30 mouse cellular contexts compared by ENCODE assay signal in the genomic region with DNA sequence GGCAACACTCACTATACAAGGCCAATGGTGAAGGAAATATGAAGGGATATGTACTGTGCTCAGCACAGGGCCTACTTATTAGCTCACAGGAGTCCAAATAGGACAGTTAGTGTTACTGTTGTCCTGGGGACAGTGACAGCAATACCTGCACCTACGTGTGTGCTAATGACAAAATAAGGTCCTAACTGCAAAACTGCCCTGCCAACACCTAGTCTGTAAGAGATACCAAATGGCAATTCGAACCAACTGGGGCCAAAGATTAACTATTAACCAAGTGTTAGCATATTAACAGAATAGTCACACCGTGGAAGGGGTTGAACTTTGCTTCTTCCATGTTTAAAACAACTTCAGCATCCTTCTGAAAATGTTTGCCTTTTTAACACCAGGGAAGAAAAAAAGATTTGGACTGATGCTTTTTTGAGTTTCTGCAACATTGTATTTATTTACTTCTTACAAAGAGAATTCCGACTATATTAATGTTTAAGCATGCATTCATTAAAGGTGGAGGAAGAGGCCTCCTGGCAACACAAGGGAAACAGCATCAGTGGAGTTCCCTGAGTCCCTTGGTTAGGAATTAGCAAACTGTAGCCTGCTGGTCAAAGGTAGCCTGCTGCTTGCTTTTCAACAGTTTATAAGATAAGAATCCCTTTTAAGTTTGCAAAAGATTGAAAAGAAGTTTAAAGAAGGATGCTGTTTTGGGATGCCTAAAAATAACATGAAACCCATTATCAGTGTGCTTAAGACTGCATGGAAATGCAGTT. TPM values are rescaled to one million over a fixed set of nuclear protein-coding genes. Genes with fewer than 3 reads are reported as not detected.
A peak's percentile ranks its signal among the peaks of the same experiment; 100 is the strongest.
DNase-seq lines count a peak whose midpoint lies in the region; ATAC-seq and TF ChIP-seq lines count a peak whose summit lies in the region.
"Had no signal": no experiment of that assay in that cellular context is flagged by ENCODE, and none has a peak within 500 bp of the region (broad histone marks: within the 10 kb centered on the region; RNA-seq: fewer than 3 reads in every experiment).

No protein-coding gene starts in this region.

- peaks cover 14% of the 10 kb centered on the region; the same call in 1 of the 2 replicates for H3K4me1 ChIP-seq in liver, adult 2 months (ENCODE audit: control insufficient read depth, insufficient read depth, low read length)
- peaks cover 10% of the 10 kb centered on the region; the same call in 1 of the 2 replicates for H3K4me1 ChIP-seq in liver, postnatal 0 days (ENCODE audit: insufficient read depth)
- no peaks in the 10 kb centered on the region for H3K4me1 ChIP-seq in hindbrain, postnatal 0 days (ENCODE audit: insufficient read depth, low read length)
- H3K4me1 ChIP-seq: forebrain, embryonic 10.5 days; heart, embryonic 15.5 days; hindbrain, embryonic 13.5 days had no signal

- H3K9me3 ChIP-seq in liver, postnatal 0 days (ENCODE audit: low read length) = no peaks in the 10 kb centered on the region
- H3K9me3 ChIP-seq in hindbrain, postnatal 0 days (ENCODE audit: low read length) = no peaks in the 10 kb centered on the region
- H3K9me3 ChIP-seq: forebrain, embryonic 10.5 days; heart, embryonic 15.5 days; hindbrain, embryonic 13.5 days had no signal

- no peak overlapping the region for H3K9ac ChIP-seq in liver, adult 2 months (ENCODE audit: low read depth, low read length)
- no peak overlapping the region for H3K9ac ChIP-seq in liver, postnatal 0 days (replicated peaks)
- H3K9ac ChIP-seq in hindbrain, postnatal 0 days (replicated peaks; ENCODE audit: low read length) = no peak overlapping the region
- H3K9ac ChIP-seq: forebrain, postnatal 0 days; heart, embryonic 15.5 days; hindbrain, embryonic 13.5 days had no signal

- no peak for TF ChIP-seq POLR2A in liver, adult 2 months (IDR thresholded peaks at IDR 0.05; ENCODE audit: extremely low read depth, insufficient read depth, low read length)

- no peaks in the 10 kb centered on the region; the same call in none of the 2 replicates for H3K27me3 ChIP-seq in liver, adult 2 months (ENCODE audit: control insufficient read depth, insufficient read depth, low read length)
- H3K27me3 ChIP-seq in liver, postnatal 0 days (ENCODE audit: insufficient read depth, low read length) = no peaks in the 10 kb centered on the region
- H3K27me3 ChIP-seq in hindbrain, postnatal 0 days (ENCODE audit: insufficient read depth, low read length) = no peaks in the 10 kb centered on the region
- H3K27me3 ChIP-seq: hindbrain, embryonic 13.5 days had no signal

- no peak overlapping the region for H3K4me2 ChIP-seq in liver, postnatal 0 days (ENCODE audit: low read depth, low read length)
- no peak overlapping the region for H3K4me2 ChIP-seq in hindbrain, postnatal 0 days (ENCODE audit: low read depth, low read length)
- H3K4me2 ChIP-seq: heart, embryonic 15.5 days; hindbrain, embryonic 13.5 days had no signal

- H3K4me3 ChIP-seq in liver, adult 2 months (ENCODE audit: insufficient read depth, low read depth, low read length) = no peak overlapping the region
- H3K4me3 ChIP-seq in liver, postnatal 0 days (ENCODE audit: low read depth, low read length) = no peak overlapping the region
- no peak overlapping the region for H3K4me3 ChIP-seq in hindbrain, postnatal 0 days (ENCODE audit: low read length)
- H3K4me3 ChIP-seq: forebrain, embryonic 10.5 days; heart, embryonic 15.5 days; hindbrain, embryonic 13.5 days; layer of hippocampus, adult 2 months had no signal

- TF ChIP-seq EP300 in liver, postnatal 0 days (IDR thresholded peaks at IDR 0.05; ENCODE audit: low read depth) = no peak; the same call in 1 of the 2 replicates

- H3K36me3 ChIP-seq in liver, adult 2 months (ENCODE audit: control insufficient read depth, insufficient read depth, low read length) = no peaks in the 10 kb centered on the region
- H3K36me3 ChIP-seq in liver, postnatal 0 days (replicated peaks; ENCODE audit: insufficient read depth, low read length) = no peaks in the 10 kb centered on the region
- no peaks in the 10 kb centered on the region for H3K36me3 ChIP-seq in hindbrain, postnatal 0 days (ENCODE audit: insufficient read depth, low read length)
- H3K36me3 ChIP-seq: forebrain, embryonic 10.5 days; heart, embryonic 15.5 days; hindbrain, embryonic 13.5 days had no signal

- peak; percentile 97 for DNase-seq in liver, adult 2 months (ENCODE audit: extremely low read depth, low read depth, low spot score)
- DNase-seq in liver = no peak
- peak; percentile 21 to 65 for DNase-seq in kidney, adult 8-10 months
- peak; percentile 41 for DNase-seq in kidney, postnatal 14 days
- no peak for DNase-seq in liver, postnatal 0 days
- DNase-seq in hindbrain, postnatal 0 days (ENCODE audit: low spot score) = no peak
- DNase-seq in embryo, embryonic 9.5 days (ENCODE audit: extremely low spot score) = no peak
- DNase-seq in layer of hippocampus, adult 8-10 months (ENCODE audit: low spot score in 2 of 2) = no peak
- DNase-seq: adrenal gland, adult 2 months; cerebellum, adult 11-12 months; cerebellum, postnatal 10 days; forebrain, postnatal 0 days; gastrocnemius, postnatal 25 days; heart, postnatal 36 days; layer of hippocampus, postnatal 36 days; lung, postnatal 4 days; midbrain, embryonic 14.5 days; right cerebral cortex, postnatal 14 days; thymus, postnatal 25 days had no signal

- peak; percentile 94 for ATAC-seq in liver, postnatal 0 days
- no peak for ATAC-seq in hindbrain, postnatal 0 days
- ATAC-seq: CD4-positive, CD25-positive, alpha-beta regulatory T cell, adult 4 months; forebrain, postnatal 0 days; inflammation-experienced regulatory T-cells, adult 6 months had no signal

- TF ChIP-seq CTCF in liver, adult 2 months (IDR thresholded peaks at IDR 0.05; ENCODE audit: low read depth, low read length) = no peak
- no peak for TF ChIP-seq CTCF in liver, postnatal 0 days (IDR thresholded peaks at IDR 0.05; ENCODE audit: low read depth)
- no peak for TF ChIP-seq CTCF in hindbrain, postnatal 0 days (IDR thresholded peaks at IDR 0.05; ENCODE audit: low read depth)

- H3K27ac ChIP-seq in liver, adult 2 months (replicated peaks; ENCODE audit: insufficient read depth, low read depth, low read length) = peak overlapping the region; percentile 50
- H3K27ac ChIP-seq in liver, postnatal 0 days (ENCODE audit: low read depth) = peak overlapping the region; percentile 72; the same call in 1 of the 2 replicates
- no peak overlapping the region for H3K27ac ChIP-seq in hindbrain, postnatal 0 days
- H3K27ac ChIP-seq: forebrain, embryonic 10.5 days; heart, embryonic 15.5 days; hindbrain, embryonic 13.5 days; layer of hippocampus, adult 2 months had no signal

- 19% methylated on average over 4 of the region's 4 CpGs for WGBS in liver, adult 2 months
- WGBS in liver, postnatal 0 days (ENCODE audit: insufficient replicate concordance) = 43% methylated on average over 4 of the region's 4 CpGs
- 67% methylated on average over 4 of the region's 4 CpGs for WGBS in hindbrain, postnatal 0 days

- no peaks in the 10 kb centered on the region for H3K79me2 ChIP-seq in liver, adult 2 months (ENCODE audit: control insufficient read depth, insufficient read depth, low read length)

RNA-seq across cellular contexts. Expression of a gene that starts 10.8 kb away (rescaled TPM):
- total RNA-seq in liver, adult 2 months (2014; rRNA removed) = not detected in 2 replicates
- not detected in 2 replicates for polyA plus RNA-seq in liver, adult 2 months (2012; rRNA removed)
- polyA plus RNA-seq in liver, postnatal 0 days (2015; fragmentation: Nextera tagmentation; extraction: Ambion mirVana) = not detected in 2 replicates
- total RNA-seq in hindbrain, postnatal 0 days (2014; rRNA removed) = 7.3 and 8.3 TPM in 2 replicates
- 3.2 TPM in 2 replicates for polyA plus RNA-seq in hindbrain, postnatal 0 days (2015; fragmentation: Nextera tagmentation; extraction: Ambion mirVana)
- 1 to 10 TPM; 4.5 to 5.0 (median 4.8) TPM for total RNA-seq in layer of hippocampus, adult 8-10 months (2022)
- total RNA-seq: adrenal gland, adult 2 months; gastrocnemius, postnatal 25 days; megakaryocyte-erythroid progenitor cell, adult 5-6 weeks had no signal
- polyA plus RNA-seq: adrenal gland, adult 2 months; CD4-positive, CD25-positive, alpha-beta regulatory T cell, adult 4 months; spleen, adult 2 months had no signal

RNA-seq across cellular contexts. Expression of a gene that starts 26.5 kb away (rescaled TPM):
- under 0.01 TPM in 1 of 2 replicates, not detected in the other for total RNA-seq in liver, adult 2 months (2014; rRNA removed)
- 0.02 and 0.04 TPM in 2 replicates for polyA plus RNA-seq in liver, adult 2 months (2012; rRNA removed)
- polyA plus RNA-seq in liver, postnatal 0 days (2015; fragmentation: Nextera tagmentation; extraction: Ambion mirVana) = 0.04 and 0.05 TPM in 2 replicates
- total RNA-seq in hindbrain, postnatal 0 days (2014; rRNA removed) = not detected in 2 replicates
- 0.09 and 0.23 TPM in 2 replicates for polyA plus RNA-seq in hindbrain, postnatal 0 days (2015; fragmentation: Nextera tagmentation; extraction: Ambion mirVana)
- total RNA-seq in layer of hippocampus, adult 8-10 months (2022) = not detected
- total RNA-seq: adrenal gland, adult 2 months; forebrain, postnatal 0 days; gastrocnemius, postnatal 25 days; heart, adult 8-10 months; heart, postnatal 36 days; layer of hippocampus, adult 2 months; layer of hippocampus, postnatal 36 days; left cerebral cortex, postnatal 36 days; megakaryocyte-erythroid progenitor cell, adult 5-6 weeks had no signal
- polyA plus RNA-seq: CD4-positive, CD25-positive, alpha-beta regulatory T cell, adult 4 months; inflammation-experienced regulatory T-cells, adult 6 months; lung, embryonic 16.5 days; midbrain, embryonic 14.5 days had no signal

RNA-seq across cellular contexts. Expression of a gene that starts 37.6 kb away (rescaled TPM):
- 0.37 and 0.54 TPM in 2 replicates for total RNA-seq in liver, adult 2 months (2014; rRNA removed)
- 0.07 and 0.09 TPM in 2 replicates for polyA plus RNA-seq in liver, adult 2 months (2012; rRNA removed)
- polyA plus RNA-seq in liver, postnatal 0 days (2015; fragmentation: Nextera tagmentation; extraction: Ambion mirVana) = 0.20 and 0.38 TPM in 2 replicates
- total RNA-seq in hindbrain, postnatal 0 days (2014; rRNA removed) = 7.9 and 11.6 TPM in 2 replicates
- 1.1 and 1.3 TPM in 2 replicates for polyA plus RNA-seq in hindbrain, postnatal 0 days (2015; fragmentation: Nextera tagmentation; extraction: Ambion mirVana)
- under 1 TPM; 0.39 to 0.57 (median 0.47) TPM for total RNA-seq in layer of hippocampus, adult 8-10 months (2022)
- polyA plus RNA-seq: inflammation-experienced regulatory T-cells, adult 6 months had no signal

RNA-seq across cellular contexts. Expression of a gene that starts 45.4 kb away (rescaled TPM):
- total RNA-seq in liver, adult 2 months (2014; rRNA removed) = 103 and 119 TPM in 2 replicates
- 66.4 and 73.2 TPM in 2 replicates for polyA plus RNA-seq in liver, adult 2 months (2012; rRNA removed)
- polyA plus RNA-seq in liver, postnatal 0 days (2015; fragmentation: Nextera tagmentation; extraction: Ambion mirVana) = 114 and 124 TPM in 2 replicates
- 8.5 and 11.3 TPM in 2 replicates for total RNA-seq in hindbrain, postnatal 0 days (2014; rRNA removed)
- polyA plus RNA-seq in hindbrain, postnatal 0 days (2015; fragmentation: Nextera tagmentation; extraction: Ambion mirVana) = 10.8 and 11.3 TPM in 2 replicates
- total RNA-seq in layer of hippocampus, adult 8-10 months (2022) = 10 to 100 TPM in 3 of 4 experiments, 1 to 10 TPM in 1; 8.4 to 16.4 (median 11.4) TPM

Comparison
In these comparisons a context has a peak if more than half of its experiments do, and no peak if none do; other contexts are left out.
1. DNase-seq: peak in liver, adult 2 months (single experiment), kidney, adult 8-10 months (2 of 2) and kidney, postnatal 14 days (single experiment); none in liver (single experiment), liver, postnatal 0 days (single experiment), hindbrain, postnatal 0 days (single experiment), embryo, embryonic 9.5 days (single experiment) and layer of hippocampus, adult 8-10 months (0 of 2).